Mouse (Mus musculus) neural tube, embryonic 15.5 days (tissue): ENCODE results near the gene Bcl2l11. TPM values are rescaled to one million over a fixed set of nuclear protein-coding genes. Genes with fewer than 3 reads are reported as not detected.

ENCODE experiments used
- ATAC-seq: fragments of 200-750 bp; cut with Nextera tagmentation; 2 replicates; pipeline ENCODE4 v1.8.0; 2017; ENCODE audit warnings: mild to moderate bottlenecking, moderate TSS enrichment, moderate library complexity; ENCODE audit not compliant: low FRiP score
- H3K27ac ChIP-seq: fragments of 300-500 bp; sonication (generic); replicated peaks from 2 replicates; pipeline ENCODE4 v1.5.1; 2015; ENCODE audit warnings: mild to moderate bottlenecking, inconsistent platforms
- H3K27me3 ChIP-seq: fragments of 300-500 bp; sonication (generic); replicated peaks from 2 replicates; pipeline ENCODE4 v1.6.1; 2015; ENCODE audit warnings: inconsistent platforms
- H3K36me3 ChIP-seq: fragments of 300-500 bp; sonication (generic); 2 replicates; pipeline ENCODE4 v1.6.1; 2015; ENCODE audit warnings: inconsistent platforms
- H3K4me1 ChIP-seq: fragments of 300-500 bp; sonication (generic); 2 replicates; pipeline ENCODE4 v1.6.1; 2015; ENCODE audit warnings: inconsistent platforms
- H3K4me2 ChIP-seq: fragments of 300-500 bp; sonication (generic); 2 replicates; pipeline ENCODE4 v1.6.1; 2015; ENCODE audit warnings: inconsistent platforms, mild to moderate bottlenecking, moderate library complexity
- H3K4me3 ChIP-seq: fragments of 300-500 bp; sonication (generic); replicated peaks from 2 replicates; pipeline ENCODE4 v1.5.1; 2015; ENCODE audit warnings: mild to moderate bottlenecking, inconsistent platforms
- H3K9ac ChIP-seq: fragments of 300-500 bp; sonication (generic); replicated peaks from 2 replicates; pipeline ENCODE4 v1.6.1; 2015; ENCODE audit warnings: mild to moderate bottlenecking, inconsistent platforms
- H3K9me3 ChIP-seq: fragments of 300-500 bp; sonication (generic); replicated peaks from 2 replicates; pipeline ENCODE4 v1.6.1; 2016; ENCODE audit warnings: inconsistent platforms
- WGBS: fragments of 180-500 bp; shearing (Covaris S2); methylation state at CpG from one replicate; pipeline ENCODE4 v1.1.7; 2015; ENCODE audit warnings: mixed read lengths; 5-methylcytosine and 5-hydroxymethylcytosine counted together
- polyA plus RNA-seq: library from polyadenylated mRNA; unstranded; fragments of >200 nt; fragmentation: Nextera tagmentation; extraction: Ambion mirVana; gene quantifications from 2 replicates; pipeline ENCODE4 v1.2.1, GENCODE M21; 2015

Bcl2l11 gene
- polyA plus RNA-seq, 1 experiment from 2014 or later: 10.1 TPM

DNA sequence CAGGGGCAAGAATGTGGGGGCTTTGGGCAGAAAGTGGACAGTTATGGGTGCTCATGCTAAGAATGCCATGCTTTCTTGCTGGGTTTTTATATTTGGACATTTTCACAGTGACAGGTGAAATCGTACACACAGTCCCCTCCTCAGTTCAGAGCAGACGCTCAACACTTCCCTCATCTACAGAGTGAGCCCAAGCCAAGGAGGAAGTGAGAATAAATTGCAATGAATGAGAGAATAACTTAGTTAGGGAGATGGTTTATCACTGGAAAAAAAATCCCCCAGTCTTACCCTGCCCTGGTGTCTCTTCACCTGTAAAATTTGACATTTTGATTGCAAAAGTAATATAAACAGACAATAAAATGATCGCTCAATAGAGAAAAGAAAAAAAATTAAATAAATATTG is 77.3 kb downstream of the Bcl2l11 start:
- Histone ChIP-seq H3K4me3 (no peak overlapping the region), H3K27ac (no peak overlapping the region), H3K4me2 (no peak overlapping the region), H3K36me3 (no peaks in the 10 kb centered on the region), H3K27me3 (no peaks in the 10 kb centered on the region), H3K9ac (no peak overlapping the region), H3K4me1 (no peaks in the 10 kb centered on the region), H3K9me3 (no peaks in the 10 kb centered on the region)
- ATAC-seq: no peak
- WGBS: 75% methylated on average over 3 of the region's 3 CpGs

GRCm38 (mm10) chr2:128203749-128204405 is 78.0 kb downstream of the Bcl2l11 start:
- no peaks in the 10 kb centered on the region for H3K36me3 ChIP-seq
- no peaks in the 10 kb centered on the region for H3K9me3 ChIP-seq
- 89% methylated on average over 6 of the region's 6 CpGs for WGBS

GRCm38 (mm10) chr2:128208541-128208940 is 82.7 kb downstream of the Bcl2l11 start:
- no peak for ATAC-seq
- no peak overlapping the region for H3K27ac ChIP-seq
- H3K4me3 ChIP-seq: no peak overlapping the region
- H3K4me1 ChIP-seq: peaks cover 19% of the 10 kb centered on the region
- 100% methylated on average over 1 of the region's 1 CpGs for WGBS
- H3K36me3 ChIP-seq: no peaks in the 10 kb centered on the region
- H3K9ac ChIP-seq: no peak overlapping the region
- 0 out of 2 replicates have a peak, but pooled peaks cover 2% of the 10 kb centered on the region for H3K27me3 ChIP-seq
- H3K9me3 ChIP-seq: no peaks in the 10 kb centered on the region
- no peak overlapping the region for H3K4me2 ChIP-seq

More at GRCm38 (mm10) chr2:128203749-128204405, 78.0 kb downstream of the Bcl2l11 start:
- Histone ChIP-seq H3K27ac (no peak overlapping the region), H3K4me3 (no peak overlapping the region), H3K27me3 (no peaks in the 10 kb centered on the region), H3K4me2 (no peak overlapping the region), H3K4me1 (no peaks in the 10 kb centered on the region), H3K9ac (no peak overlapping the region)
- no peak for ATAC-seq

GRCm38 (mm10) chr2:128209841-128210329 is 84.0 kb downstream of the Bcl2l11 start:
- ATAC-seq: no peak

GRCm38 (mm10) chr2:128210376-128210775 is 84.5 kb downstream of the Bcl2l11 start:
- Histone ChIP-seq H3K27me3 (0 out of 2 replicates have a peak, but pooled peaks cover 2% of the 10 kb centered on the region), H3K27ac (no peak overlapping the region), H3K4me3 (no peak overlapping the region), H3K4me2 (no peak overlapping the region), H3K4me1 (peaks cover 19% of the 10 kb centered on the region), H3K9ac (no peak overlapping the region), H3K36me3 (no peaks in the 10 kb centered on the region), H3K9me3 (no peaks in the 10 kb centered on the region)
- 40% methylated on average over 9 of the region's 9 CpGs for WGBS
- ATAC-seq: no peak

More at GRCm38 (mm10) chr2:128209841-128210329, 84.0 kb downstream of the Bcl2l11 start:
- Histone ChIP-seq H3K27ac (no peak overlapping the region), H3K9ac (no peak overlapping the region), H3K4me3 (no peak overlapping the region), H3K36me3 (no peaks in the 10 kb centered on the region), H3K9me3 (no peaks in the 10 kb centered on the region), H3K4me2 (no peak overlapping the region), H3K4me1 (peaks cover 19% of the 10 kb centered on the region), H3K27me3 (0 out of 2 replicates have a peak, but pooled peaks cover 2% of the 10 kb centered on the region)
- 72% methylated on average over 2 of the region's 2 CpGs for WGBS

GRCm38 (mm10) chr2:128211022-128211880 is 85.4 kb downstream of the Bcl2l11 start:
- no peaks in the 10 kb centered on the region for H3K9me3 ChIP-seq
- no peak overlapping the region for H3K27ac ChIP-seq
- 0 out of 2 replicates have a peak, but pooled peaks cover 2% of the 10 kb centered on the region for H3K27me3 ChIP-seq
- no peaks in the 10 kb centered on the region for H3K36me3 ChIP-seq
- H3K4me2 ChIP-seq: peak overlapping the region; percentile 31
- H3K9ac ChIP-seq: no peak overlapping the region
- H3K4me1 ChIP-seq: peaks cover 19% of the 10 kb centered on the region
- no peak overlapping the region for H3K4me3 ChIP-seq
- ATAC-seq: peak; percentile 59
- 18% methylated on average over 19 of the region's 19 CpGs for WGBS

- Histone ChIP-seq H3K27ac (no peak overlapping the region), H3K4me3 (no peak overlapping the region), H3K9ac (no peak overlapping the region), H3K36me3 (no peaks in the 10 kb centered on the region), H3K27me3 (0 out of 2 replicates have a peak, but pooled peaks cover 2% of the 10 kb centered on the region), H3K4me1 (peaks cover 19% of the 10 kb centered on the region), H3K4me2 (0 out of 2 replicates have a peak overlapping the region, but pooled peaks have one; percentile 31), H3K9me3 (no peaks in the 10 kb centered on the region)
- WGBS: 22% methylated on average over 8 of the region's 8 CpGs
- ATAC-seq: peak; percentile 38
Observed at GRCm38 (mm10) chr2:128211881-128212209, 86.0 kb downstream of the Bcl2l11 start.
